Mouse (Mus musculus) left cerebral cortex, postnatal 25 days (tissue): ENCODE results near the gene Amph. TPM values are rescaled to one million over a fixed set of nuclear protein-coding genes. Genes with fewer than 3 reads are reported as not detected.

Experiments used
- DNase-seq, 2 experiments: peaks; one replicate each; pipeline ENCODE4 v3.0.0; 2022; ENCODE audit warnings: low spot score in 2 of 2, mixed read lengths in 1 of 2
- intact Hi-C: fragments of 180-260 bp; cut with DNase I; formaldehyde crosslinking; loops from one replicate; pipeline ENCODE4 v1.15.1; 2025
- total RNA-seq, 2 experiments: library from RNA; stranded (reverse); gene quantifications; 2 replicates each; pipeline ENCODE4 v1.2.3; 2021

Gene Amph
- total RNA-seq, 2 experiments from 2014 or later, result 200 to 218 TPM

DNA sequence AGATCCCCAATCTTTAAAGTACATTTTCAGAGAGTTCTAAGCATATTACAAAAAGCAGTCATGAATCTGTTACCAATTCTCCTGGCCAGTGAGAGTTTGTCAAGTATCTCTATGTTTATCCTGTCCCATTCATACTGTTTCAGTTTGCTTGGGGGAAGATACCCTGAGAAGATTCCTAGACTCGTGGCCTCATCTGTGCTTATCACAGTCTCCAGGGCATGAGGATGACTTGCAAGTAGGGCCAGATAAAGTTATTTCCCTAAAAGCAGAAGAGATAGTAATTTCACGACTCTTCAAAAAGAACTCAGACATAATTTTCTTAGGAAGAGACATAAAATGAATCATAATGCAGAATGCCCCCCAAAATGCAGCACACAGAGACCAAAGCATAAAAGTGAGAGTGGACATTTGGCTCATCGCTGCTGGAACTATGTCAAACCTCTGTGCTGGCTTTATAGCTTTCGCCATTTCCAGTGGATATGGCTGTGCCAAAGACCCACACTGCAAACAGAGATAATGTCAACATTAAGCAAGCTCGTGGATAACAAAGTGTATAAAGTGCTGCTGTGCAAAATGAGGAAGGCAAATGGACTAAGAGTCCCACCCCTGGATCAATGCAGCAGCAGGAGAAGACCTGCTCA, 179.0 kb downstream of the Amph start:
- intact Hi-C loops, result no loop called here
- DNase-seq, result no peak

DNA sequence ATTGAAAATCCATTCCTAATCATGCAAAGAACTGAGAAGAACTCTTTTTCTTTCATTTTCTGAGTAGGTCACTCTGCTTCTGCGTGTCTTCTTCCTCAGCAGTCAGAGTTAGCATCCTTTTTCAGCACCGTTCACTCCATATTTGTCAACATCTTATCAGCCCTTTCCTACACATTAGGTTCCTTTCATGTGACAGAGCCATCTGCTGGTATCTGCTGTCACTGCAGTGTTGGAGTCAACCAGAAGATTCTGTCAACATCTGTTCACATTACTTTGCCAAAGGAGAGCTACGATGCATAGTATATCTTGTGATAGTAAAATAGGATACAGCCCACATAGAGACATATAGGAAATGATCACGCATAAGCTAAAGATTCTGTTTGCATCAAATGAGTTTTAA, 185.8 kb downstream of the Amph start:
- intact Hi-C loops, result no loop called here
- peak; percentile 64 to 82 for DNase-seq

DNA sequence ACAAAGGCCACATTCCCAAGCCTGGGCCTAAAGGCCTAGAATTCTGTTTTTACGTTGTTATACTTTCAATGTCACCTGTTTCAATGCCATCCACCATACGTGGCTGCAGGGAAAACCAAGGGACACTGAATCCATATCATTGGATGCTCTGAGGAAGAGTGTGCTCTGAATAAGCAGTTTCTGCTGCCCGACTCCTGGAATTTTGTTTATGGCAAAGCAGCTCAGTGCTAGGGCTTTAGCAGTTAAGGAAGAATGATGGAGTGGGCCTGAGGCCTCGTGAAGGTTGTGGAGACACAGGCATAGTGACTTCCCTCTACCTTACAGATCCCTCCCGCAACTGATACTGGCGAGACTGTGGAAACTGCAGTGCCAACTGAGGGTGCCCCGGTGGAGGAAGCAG, 189.2 kb downstream of the Amph start:
- DNase-seq, result no peak
- intact Hi-C loops, result no loop called here

DNA sequence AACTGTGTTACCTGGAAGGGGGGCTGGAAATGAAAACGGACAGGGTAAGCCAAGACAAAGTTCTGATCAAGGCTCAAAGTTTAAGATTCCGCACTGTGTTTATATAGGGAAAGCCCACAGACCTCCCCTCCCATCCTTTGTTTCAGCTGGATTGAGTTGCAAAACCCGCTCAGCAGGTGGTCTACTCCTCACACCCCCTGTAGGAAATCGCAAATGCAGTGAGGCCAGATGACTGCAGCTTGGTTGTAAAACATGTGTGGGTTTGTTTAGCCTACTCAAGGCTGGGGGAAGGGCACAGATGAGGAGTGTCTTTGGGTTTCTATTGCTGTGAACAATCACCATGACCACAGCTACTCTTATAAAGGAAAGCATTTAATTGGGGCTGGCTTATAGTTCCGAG, 189.9 kb downstream of the Amph start:
- no peak for DNase-seq
- intact Hi-C loops, result no loop called here

- intact Hi-C loops, result no loop called here
- no peak for DNase-seq
Observed at GRCm38 (mm10) chr13:19138550-19138949, 190.5 kb downstream of the Amph start.

DNA sequence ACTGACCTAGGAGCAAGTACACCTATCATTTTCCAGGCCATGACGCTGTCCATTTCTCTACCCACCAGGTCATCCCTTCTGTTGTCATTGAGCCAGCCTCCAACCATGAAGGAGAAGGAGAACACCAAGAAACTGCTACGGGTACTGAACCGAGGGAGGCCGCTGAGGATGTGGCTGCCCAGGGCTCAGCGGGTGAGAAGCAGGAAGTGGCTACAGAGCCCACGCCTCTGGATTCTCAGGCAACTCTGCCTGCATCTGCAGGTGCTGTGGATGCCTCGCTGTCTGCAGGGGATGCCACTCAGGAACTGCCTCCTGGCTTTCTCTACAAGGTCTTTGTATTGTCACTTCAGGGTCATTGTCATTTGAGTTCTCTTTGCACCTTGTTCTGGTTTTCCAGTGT, 191.1 kb downstream of the Amph start:
- intact Hi-C loops, result no loop called here
- DNase-seq, result no peak

DNA sequence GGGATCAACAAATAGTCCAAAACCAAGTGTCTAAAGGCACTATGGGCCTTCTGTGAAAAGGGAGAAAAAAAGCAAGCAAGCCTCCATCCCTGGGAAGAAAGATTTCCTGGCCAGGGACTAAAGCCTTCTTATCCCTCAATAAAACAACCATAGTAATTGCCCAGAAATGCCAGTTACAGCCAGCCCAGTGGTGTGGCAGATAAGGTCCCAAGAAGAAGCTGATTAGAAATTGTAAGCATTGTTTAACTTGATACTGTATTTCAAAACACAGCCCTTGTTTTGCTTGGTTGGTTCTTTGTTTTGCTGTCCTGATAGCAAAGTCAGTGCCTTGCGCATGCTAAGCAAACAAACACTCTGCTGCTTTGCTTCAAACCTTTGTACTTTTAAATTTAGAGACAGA, 191.8 kb downstream of the Amph start:
- DNase-seq, result no peak
- intact Hi-C loops, result no loop called here

DNA sequence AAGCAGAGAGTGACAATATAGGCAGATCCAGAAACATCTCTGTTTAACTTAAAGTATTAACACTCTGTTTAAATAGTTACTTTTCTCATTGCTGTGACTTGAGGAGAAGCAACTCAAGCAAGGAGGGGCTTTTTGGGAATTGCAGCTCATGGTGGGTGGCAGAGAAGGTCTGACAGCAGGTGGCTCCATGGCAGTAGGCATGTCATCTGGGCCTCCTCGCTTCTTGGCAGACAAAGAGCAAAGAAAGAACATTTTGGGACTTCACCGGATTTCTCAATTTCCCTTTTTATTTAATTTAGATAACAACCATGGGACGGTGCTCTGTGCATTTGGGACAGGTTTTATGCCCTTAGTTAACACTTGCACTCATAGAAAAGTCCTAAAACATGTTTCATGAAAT, 195.8 kb downstream of the Amph start:
- no peak for DNase-seq
- intact Hi-C loops, result no loop called here

GRCm38 (mm10) chr13:19147468-19147867, 199.5 kb downstream of the Amph start:
- intact Hi-C loops, result no loop called here
- no peak for DNase-seq

DNA sequence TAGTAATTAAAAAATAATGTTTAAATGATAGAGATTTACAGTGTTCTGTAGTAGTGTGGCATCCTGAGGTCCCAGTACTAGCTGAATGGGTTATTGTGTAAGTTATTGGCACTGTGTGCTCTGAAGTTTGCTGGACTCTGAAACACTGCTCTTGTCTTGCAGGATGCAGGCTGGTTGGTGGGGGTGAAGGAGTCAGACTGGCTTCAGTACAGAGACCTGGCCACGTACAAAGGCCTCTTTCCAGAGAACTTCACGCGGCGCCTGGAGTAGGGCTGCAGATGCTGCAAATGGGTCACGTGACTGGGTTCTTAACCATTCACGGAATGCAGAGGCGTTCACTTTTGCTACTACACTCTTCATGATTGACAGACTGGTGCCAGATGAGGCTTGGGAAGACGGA, 201.6 kb downstream of the Amph start:
- intact Hi-C loops, result no loop called here
- no peak for DNase-seq

- intact Hi-C loops, result no loop called here
- DNase-seq, result peak in 1 of 2 experiments; percentile 55
Observed at GRCm38 (mm10) chr13:19150438-19151301, 202.7 kb downstream of the Amph start.

GRCm38 (mm10) chr13:19152126-19152525, 204.1 kb downstream of the Amph start:
- intact Hi-C loops, result no loop called here
- DNase-seq, result no peak

GRCm38 (mm10) chr13:19158484-19158883, 210.5 kb downstream of the Amph start:
- peak; percentile 74 to 75 for DNase-seq
- intact Hi-C loops, result loop anchor here (1.0 kb wide), 1 partner anchor 525 kb away; no protein-coding TSS in a partner anchor

- intact Hi-C loops, result no loop called here
- peak in 1 of 2 experiments; percentile 61 for DNase-seq
Observed at GRCm38 (mm10) chr13:19160616-19161015, 212.6 kb downstream of the Amph start.

DNA sequence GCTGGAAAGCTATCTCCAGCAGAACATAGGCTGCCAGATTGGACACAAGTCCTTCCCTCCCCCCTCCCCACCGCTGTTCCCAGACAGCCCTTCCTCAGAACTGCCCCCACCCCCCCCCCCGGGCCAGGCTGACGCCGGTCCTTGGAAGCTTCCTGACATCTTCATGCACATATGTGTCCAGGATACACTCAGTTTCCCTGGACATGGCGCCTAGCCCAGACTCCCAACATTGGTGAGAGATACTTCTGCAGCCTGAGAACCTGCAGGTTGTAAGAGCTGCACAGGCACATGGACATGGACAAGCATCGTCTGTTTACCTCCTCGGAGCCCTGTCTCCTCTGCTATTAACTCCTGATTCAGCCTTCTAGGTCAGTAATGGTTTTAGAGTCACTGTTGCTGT, 213.1 kb downstream of the Amph start:
- intact Hi-C loops, result no loop called here

DNA sequence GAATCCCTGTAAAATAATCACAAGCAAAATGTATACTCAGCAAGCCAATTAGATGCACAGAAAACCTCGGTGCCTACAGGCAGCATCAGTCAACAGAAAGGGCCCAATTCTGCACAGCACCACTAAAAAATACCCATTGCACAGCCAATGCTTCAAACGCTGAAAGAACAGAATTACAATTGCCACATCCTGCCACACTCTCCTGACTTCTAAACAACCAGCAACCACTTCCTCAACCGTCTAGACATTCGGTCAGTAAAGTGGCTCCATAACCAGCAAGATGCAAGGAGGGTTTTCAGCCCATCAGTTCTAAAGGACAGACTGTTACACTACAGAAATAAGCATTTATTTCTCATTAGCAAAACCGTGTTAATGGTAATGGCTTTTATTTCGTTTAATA, 214.1 kb downstream of the Amph start:
- no peak for DNase-seq
- intact Hi-C loops, result no loop called here

More for the DNA sequence above, 213.1 kb downstream of the Amph start:
- DNase-seq, result no peak

DNA sequence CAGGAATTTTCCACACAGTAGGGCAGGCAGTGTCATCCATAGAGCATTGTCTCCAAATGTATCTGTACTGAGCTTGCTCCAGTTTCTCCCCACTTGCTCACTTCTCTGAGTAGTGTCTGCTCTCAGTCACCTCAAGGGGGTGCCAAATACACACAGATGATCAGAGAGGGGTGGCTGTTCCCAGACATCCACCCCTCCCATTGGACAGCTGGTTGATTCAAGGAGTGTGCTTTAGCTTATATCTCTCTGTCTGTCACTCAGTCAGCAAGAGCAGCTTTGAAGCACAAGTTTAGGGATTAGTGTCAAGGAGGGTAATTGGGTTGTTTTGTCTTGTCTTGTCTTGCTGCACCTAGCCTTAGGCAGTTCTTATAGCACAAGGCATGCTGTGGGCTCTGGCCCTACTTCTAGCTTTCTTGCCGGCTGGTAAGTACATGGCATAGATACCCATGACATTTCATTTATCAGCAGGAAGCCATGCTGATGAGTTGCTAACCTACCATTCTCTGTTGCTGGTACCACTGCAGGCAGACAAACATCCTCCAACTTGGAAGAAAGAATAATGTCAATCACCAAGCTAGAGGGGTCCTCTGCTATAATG, 229.8 kb downstream of the Amph start:
- intact Hi-C loops, result loop anchor here (1.0 to 10.0 kb wide), 5 partner anchors 60 to 1107 kb away; no protein-coding TSS in a partner anchor
- peak; percentile 55 to 76 for DNase-seq

GRCm38 (mm10) chr13:19178351-19178750, 230.3 kb downstream of the Amph start:
- DNase-seq, result no peak
- intact Hi-C loops, result loop anchor here (5.0 to 10.0 kb wide), 3 partner anchors 59 to 1106 kb away; no protein-coding TSS in a partner anchor

- DNase-seq, result no peak
- intact Hi-C loops, result no loop called here
Observed at GRCm38 (mm10) chr13:19182259-19182658, 234.3 kb downstream of the Amph start.

GRCm38 (mm10) chr13:19190052-19190451, 242.0 kb downstream of the Amph start:
- intact Hi-C loops, result no loop called here
- DNase-seq, result no peak

- intact Hi-C loops, result no loop called here
- no peak for DNase-seq
Observed at GRCm38 (mm10) chr13:19194803-19195202, 246.8 kb downstream of the Amph start.
